Mouse (Mus musculus) NIH3T3 (cell line): ENCODE results near the gene Prkd3.

Experiments used
- DNase-seq: peaks from one replicate; pipeline ENCODE4 v3.0.0-alpha.2; 2012; ENCODE audit warnings: low read depth

The Prkd3 gene

GRCm38 (mm10) chr17:79020208-79020983, at the start of gene Prkd3:
Gene Prkd3 (minus strand): TSS chr17:79020816.
- peak; percentile 75 for DNase-seq

- no peak for DNase-seq
Observed at GRCm38 (mm10) chr17:79069766-79070480, 49.3 kb upstream of the Prkd3 start.

- peak; percentile 70 for DNase-seq
Observed at GRCm38 (mm10) chr17:79069019-79069418, 48.4 kb upstream of the Prkd3 start.

GRCm38 (mm10) chr17:79068581-79068980, 48.0 kb upstream of the Prkd3 start:
- DNase-seq = peak; percentile 45

GRCm38 (mm10) chr17:79064250-79064649, 43.6 kb upstream of the Prkd3 start:
- DNase-seq = peak; percentile 49

- no peak for DNase-seq
Observed at GRCm38 (mm10) chr17:79060221-79060620, 39.6 kb upstream of the Prkd3 start.

- no peak for DNase-seq
Observed at GRCm38 (mm10) chr17:79058271-79058670, 37.7 kb upstream of the Prkd3 start.

GRCm38 (mm10) chr17:79052088-79052812, 31.6 kb upstream of the Prkd3 start:
- DNase-seq = no peak

GRCm38 (mm10) chr17:79051606-79052005, 31.0 kb upstream of the Prkd3 start, which contains the start of gene Qpct:
Gene Qpct (plus strand): TSS chr17:79051906.
- no peak for DNase-seq

- no peak for DNase-seq
Observed at GRCm38 (mm10) chr17:79043705-79044104, 23.1 kb upstream of the Prkd3 start.

GRCm38 (mm10) chr17:79039660-79040059, 19.0 kb upstream of the Prkd3 start:
- DNase-seq = no peak

- no peak for DNase-seq
Observed at GRCm38 (mm10) chr17:79032782-79033181, 12.2 kb upstream of the Prkd3 start.

- DNase-seq = no peak
Observed at GRCm38 (mm10) chr17:79031569-79031968, 11.0 kb upstream of the Prkd3 start.

GRCm38 (mm10) chr17:79029226-79029625, 8.6 kb upstream of the Prkd3 start:
- no peak for DNase-seq

- DNase-seq = no peak
Observed at GRCm38 (mm10) chr17:79024544-79024943, 3.9 kb upstream of the Prkd3 start.

- no peak for DNase-seq
Observed at GRCm38 (mm10) chr17:79022746-79023145, 2.1 kb upstream of the Prkd3 start.

GRCm38 (mm10) chr17:79020984-79021335, 344 bp upstream of the Prkd3 start:
- DNase-seq = no peak

- no peak for DNase-seq
Observed at GRCm38 (mm10) chr17:79019726-79020207, 849 bp downstream of the Prkd3 start.

- no peak for DNase-seq
Observed at GRCm38 (mm10) chr17:79018422-79018821, 2.2 kb downstream of the Prkd3 start.

- DNase-seq = no peak
Observed at GRCm38 (mm10) chr17:79015831-79016230, 4.8 kb downstream of the Prkd3 start.

GRCm38 (mm10) chr17:79014911-79015685, 5.5 kb downstream of the Prkd3 start:
- DNase-seq = no peak

GRCm38 (mm10) chr17:79013625-79014024, 7.0 kb downstream of the Prkd3 start:
- DNase-seq = no peak
